Mouse (Mus musculus) thymus, postnatal 25 days (tissue): ENCODE results near the gene A630076J17Rik.

Experiments
- DNase-seq: peaks from one replicate; pipeline ENCODE4 v3.0.0; 2022

The A630076J17Rik gene

DNA sequence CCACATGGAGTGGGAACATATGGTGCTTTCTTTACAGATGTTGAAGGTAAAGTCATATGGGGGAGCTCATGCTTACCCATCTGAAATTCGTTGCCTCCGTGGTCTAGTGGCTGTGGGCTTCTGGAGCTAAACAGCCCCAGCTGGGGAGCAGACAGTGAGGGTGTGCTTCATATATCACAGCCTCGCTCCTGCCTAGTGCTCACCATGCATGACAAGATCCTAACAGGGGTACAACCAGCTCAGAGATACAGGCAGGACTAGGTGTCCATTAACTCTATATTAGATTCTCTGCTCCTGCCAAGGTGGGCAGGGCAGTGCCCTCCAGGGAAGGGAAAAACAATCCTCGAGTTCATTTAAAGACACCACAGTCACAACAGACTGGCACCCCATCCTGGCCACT, 788 bp downstream of the A630076J17Rik start:
- DNase-seq, result no peak

DNA sequence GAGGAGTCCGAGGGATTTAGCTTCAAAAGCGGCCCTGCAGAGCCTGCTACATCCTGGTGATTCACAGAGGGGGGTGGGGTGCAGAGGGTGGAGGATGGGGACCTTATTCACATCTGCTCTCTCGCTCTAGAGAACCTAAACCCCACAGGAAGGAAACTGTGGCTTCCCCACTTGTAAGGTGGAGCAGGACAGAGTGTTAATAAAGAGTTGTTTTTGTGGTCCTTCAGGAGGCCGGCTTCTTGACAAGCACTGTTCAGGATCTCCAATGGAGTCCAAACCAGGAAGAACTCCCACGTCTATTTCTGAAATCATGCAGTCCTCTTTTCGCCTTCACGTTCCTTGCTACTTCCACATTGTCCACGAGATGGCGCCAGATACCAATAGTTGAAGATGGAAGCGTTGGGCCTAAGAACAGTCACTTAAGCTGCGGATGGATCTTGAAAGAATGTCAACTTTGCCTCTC, 3.0 kb downstream of the A630076J17Rik start:
- DNase-seq, result peak; percentile 82

DNA sequence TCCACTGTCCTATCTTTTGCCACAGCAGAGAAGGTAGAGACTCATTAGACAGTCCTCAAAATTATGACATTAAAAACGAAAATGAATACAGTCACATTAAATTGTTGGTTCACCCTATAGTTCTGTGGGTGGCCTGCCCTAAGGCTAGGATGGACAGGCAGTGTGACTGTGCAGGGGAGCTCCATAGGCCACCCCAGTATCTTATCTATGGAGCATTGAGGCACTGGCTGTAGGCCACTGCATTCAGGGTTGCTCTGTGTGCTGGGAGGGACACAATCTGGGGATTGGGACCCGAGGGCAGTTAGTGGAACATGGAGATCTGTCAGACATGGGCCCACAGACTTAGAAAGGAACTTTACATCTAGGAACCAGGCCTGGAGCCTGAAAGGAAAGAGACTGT, 3.5 kb downstream of the A630076J17Rik start:
- DNase-seq, result no peak

DNA sequence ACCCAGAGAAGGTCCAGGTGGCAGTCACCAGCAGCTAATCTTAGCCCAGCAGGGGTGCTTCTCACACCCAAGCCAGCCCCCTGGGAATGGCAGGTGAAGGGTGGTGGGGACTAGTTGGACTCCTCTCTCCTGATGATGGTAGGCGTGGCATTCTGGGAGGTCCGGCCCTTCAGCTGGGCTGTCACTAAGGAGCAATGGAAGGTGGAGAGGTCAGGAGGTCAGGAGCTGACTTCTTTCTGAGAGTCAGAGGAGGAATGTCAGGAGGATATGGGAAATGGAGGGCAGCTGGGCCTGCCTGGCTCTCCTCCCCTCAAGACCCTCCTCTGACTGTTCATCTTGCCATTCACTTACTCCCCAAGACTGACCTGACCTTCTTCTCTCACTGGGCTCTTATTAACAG, 7.6 kb downstream of the A630076J17Rik start:
- DNase-seq, result no peak

DNA sequence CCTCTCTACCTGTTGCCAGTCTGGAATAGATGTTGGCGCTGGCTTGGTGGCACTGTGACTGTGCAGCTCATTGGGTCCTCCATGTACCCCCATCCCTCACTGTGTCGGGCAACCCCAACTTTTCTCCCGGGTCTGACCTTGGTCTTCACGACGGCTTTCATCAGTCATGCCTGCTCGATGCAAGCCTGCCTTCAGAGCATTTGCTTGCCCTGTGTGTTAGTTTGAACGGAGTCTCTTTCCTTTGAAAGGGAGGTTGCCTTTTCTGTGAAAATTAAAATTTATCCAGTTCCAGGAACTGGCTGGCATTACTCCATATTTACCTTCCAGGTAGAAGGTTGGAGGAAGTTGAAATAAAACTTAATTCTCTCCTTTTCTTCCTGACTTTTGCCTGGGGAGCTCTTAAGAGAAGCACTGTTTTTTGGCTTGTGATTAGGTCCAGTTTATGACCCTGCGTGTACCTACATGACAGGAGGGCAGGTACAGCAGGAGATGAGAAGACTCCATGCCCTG, 8.1 kb downstream of the A630076J17Rik start:
- DNase-seq, result no peak

DNA sequence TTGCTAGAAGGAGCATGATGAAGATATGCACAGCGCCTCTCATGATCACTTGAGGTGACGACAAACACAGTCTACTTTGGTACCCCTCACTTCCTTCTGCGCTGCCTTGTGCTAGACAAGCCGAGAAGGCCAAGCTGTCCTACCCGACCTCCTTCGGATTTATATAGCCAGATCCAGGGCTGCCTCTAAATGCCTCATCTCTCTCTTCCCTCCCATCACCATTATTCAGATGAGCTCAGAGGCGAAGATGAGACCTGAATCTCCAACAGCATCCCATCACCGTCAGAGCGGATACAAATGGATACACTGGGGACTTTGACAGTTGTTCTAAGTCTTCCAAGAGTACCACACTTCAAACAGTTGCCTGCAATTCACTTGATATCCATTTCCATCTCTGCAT, 9.2 kb downstream of the A630076J17Rik start, which contains the start of gene Prok1:
Gene Prok1 (minus strand): TSS at position 101 of the 400 bp plus-strand sequence.
- no peak for DNase-seq

DNA sequence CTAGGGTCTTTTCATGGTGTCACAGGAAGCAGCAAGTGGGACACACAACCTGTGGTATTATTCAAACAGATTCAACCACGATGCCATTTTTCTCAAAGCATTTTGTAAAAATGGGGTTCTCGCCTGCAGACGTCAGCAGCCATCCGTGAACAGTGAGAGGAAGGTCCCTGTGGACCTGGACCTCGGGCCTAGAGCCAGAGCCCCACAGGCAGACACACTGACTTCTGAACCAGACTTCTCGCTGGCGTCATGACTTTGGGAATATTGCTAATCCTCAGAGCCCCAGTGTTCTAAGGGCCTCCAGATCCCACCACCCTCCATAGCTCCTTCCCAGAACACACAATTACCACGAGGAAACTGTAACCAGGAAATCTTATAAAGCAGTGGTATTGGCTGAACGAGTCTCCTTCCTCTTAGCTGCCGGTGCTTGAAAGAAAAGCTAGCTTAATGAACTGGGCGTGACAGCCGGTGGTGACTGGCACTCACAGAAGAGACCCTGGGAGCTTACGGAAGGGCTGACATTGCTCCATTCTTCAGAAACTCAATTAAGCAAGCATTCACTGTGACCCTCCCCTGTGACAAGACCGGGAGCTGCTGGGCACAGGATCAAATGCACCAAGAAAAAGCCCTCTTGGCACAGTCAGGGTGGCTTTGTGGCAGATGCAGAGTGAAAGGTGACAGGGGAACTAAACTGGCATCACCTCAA, 11.1 kb downstream of the A630076J17Rik start:
- no peak for DNase-seq

DNA sequence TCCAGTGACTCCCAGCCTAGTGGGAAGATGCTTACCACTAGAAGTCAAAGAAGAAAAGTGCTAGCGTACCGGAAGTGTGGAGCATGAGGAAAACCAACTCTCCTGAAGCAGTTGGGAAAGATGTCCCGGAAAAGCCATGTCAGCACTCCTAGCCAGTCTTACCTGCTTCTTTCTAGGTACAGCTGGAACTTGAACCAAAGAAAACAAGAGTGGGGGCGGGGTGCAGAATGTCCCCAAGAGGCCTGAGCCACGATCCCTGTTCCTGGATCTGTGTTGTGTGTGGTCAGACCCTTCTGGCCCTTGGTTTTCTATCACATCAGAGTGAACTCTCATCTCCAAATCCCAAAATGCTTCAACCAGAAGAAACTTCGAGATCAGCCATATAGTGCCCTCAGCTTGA, 16.5 kb downstream of the A630076J17Rik start:
- no peak for DNase-seq

DNA sequence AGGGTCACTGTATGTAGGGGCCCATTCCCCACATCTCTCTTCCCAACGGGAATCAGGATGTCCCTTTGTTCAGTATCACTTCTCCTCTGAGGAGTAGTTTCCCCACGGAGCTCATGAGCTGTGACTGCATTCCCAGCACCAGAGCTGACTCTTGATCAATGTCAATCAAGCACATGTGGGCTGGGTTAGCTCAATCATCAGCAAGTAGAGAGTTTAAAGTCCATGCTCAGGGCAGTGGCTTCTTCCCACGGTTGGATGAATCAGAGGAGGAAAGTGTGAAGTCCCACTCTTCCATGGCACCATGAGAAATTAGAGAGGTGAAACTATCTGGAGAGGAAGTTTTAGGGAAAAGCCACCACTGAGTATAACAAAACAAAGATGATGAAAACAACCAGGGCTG, 18.6 kb downstream of the A630076J17Rik start:
- no peak for DNase-seq

DNA sequence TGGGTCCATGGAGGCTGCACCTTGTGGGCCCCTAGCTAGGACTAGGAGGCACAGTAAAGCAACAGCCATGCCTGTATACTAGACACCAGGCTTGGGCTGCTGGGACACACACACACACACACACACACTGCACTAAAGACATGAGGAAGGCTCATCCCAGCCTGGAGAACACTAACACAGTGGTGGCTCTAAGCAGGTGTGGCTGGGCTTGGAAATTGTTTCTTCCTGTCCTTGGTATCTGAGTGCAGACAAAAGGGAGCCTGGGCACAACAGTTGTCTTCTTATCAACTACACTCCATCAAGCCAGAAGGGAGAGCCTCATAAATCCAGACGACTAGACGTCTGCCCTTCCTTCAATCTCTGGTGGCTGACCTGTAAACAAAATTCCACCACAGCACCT, 19.9 kb downstream of the A630076J17Rik start:
- DNase-seq, result no peak

DNA sequence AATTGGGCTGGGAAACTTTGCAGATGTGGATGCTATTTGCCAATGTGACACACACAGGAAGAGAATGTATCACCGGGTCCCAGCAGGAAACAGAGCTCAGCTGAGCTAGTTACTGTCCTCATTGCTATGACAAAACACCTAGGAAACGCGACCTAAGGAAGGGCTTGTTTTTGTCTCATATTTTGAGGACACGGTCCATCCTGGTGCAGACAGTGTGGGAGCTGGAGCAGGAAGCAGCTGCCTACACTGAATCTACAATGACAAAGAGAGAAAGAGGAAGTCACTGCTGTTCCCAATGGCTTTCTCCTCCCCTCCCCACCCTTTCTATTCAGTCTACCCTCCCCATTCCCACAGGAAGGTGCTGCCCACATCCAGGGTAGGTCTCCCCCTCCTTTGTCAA, 21.6 kb downstream of the A630076J17Rik start:
- no peak for DNase-seq

DNA sequence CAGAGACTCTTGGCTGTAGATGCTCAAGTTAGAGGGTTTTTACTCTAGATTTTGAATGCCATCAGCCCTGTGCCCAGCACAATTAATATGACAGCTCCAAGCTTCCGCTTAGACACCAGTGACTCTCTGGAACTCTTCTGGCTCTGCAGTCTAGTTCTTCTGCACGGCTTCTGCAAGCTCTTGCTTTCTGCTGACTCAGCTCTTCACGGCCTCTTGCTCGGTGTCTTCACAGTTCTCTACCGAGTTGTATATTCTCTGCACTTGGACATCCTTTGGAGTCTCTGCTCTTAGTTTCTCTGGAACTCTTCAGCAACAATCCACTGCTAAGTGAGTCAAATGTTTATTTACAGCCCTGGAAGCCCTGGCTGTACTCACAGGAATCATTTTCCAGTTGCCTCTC, 23.5 kb downstream of the A630076J17Rik start:
- DNase-seq, result no peak

DNA sequence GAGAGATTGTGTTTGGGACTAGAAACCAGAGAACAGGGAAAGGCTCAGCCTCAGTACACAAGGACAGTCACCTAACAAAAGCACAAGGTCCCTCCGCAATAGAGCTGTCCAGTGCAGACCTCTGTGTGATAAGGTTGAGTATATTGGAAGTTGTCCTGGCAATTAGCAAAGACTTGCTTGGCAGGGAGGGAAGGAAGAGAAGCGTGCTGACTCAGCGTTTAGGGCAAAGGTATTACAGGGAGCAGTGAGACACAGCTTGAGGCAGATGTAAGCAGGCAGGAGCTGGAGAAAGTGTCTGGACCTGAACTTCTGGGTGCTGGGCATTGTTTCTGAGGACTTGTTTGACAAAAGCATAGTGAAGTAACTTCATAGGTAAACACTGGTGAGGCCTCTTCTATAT, 25.6 kb downstream of the A630076J17Rik start:
- DNase-seq, result no peak

DNA sequence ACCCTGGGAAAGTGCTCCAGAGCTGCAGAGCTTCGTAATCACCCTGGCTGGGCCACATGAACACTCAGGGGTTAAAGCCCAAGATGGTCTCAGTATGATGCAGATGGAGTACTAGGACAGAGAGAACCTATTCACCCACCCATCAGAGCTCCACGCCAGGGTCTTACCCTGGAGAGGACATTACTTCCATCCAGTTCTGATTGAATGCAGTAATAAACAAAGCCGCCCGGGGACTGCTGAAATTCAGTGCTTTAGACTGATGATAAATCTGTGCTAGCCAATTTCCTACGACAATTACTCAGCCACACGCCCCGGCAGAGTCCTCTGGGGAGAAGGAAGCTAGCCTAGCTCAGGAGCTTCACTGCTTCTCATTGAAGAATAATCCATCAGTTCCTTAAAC, 26.3 kb downstream of the A630076J17Rik start:
- no peak for DNase-seq

DNA sequence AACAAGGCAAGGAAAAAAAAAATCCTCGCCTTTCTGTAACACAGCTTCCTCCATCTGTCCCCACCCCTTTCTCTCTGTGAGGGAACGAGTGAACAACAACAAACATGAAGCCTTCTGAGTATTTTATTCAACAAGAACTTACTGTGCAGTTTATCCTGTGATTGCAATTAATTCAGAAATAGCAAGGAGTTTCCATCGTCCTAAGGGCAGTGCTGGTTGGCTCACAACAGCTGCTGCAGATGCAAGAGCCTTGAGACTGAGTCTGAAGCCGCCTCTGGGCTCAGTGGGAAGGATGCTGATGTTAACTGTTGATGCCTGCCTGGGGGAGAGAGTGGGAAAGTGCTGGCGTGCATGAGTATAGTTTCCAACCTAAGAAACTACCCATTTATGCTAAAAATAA, 27.5 kb downstream of the A630076J17Rik start:
- no peak for DNase-seq

DNA sequence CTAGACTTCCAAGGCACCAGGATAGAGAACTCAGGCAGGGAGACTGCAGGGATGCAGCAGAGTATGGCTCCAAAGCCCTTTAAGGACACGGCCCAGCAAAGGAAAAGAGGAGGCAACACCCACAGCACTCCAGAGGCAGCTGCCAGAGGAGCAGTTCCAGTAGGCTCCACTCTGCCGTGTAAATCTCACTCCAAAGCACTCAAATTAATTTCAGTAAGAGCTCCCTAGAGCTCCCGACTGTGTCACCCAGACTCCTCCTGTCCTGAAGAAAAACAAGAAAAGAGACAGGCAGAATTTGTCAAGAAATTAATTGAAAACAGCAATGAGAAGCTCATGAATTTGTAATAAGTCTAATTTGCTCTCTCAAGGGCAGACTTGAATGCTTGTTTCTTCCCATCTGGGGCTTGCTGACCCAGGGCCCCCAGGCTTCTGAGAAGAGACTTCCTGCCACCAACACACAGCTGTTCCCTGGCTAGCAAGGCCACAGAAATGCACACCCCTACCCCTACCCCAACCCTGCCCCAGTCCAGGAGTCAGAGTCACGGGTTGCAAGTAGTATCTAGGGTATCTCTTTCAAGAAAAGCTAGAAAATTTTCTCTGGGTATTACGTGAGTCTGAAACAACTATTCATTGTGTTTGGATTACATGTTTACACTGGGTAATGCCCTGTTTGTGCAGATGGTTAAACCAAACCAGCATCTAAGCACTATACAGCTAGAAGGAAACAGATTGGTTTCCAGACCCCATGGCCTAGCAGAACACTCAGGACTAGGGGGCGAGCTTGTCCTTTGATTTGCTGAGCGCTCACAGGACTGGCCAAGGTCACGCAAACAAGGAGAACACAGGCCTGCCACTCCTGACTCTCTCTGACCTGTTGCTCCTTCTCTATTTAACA, 30.8 kb downstream of the A630076J17Rik start:
- DNase-seq, result peak; percentile 40

DNA sequence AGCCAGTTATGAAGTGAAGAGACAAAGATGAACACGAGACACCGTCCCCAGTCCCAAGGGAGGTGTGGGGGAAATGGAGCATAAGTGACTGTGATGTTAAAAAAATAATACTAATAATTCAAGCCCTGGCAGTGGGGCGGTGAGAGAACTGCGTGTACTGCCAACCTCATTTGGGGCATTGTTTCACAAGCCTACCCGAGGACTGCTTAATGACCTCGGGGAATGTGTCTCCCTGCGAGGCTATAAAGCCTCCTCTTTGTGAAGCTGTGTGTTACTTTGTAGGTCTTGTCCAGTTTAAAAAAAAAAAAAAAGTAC, 31.4 kb downstream of the A630076J17Rik start:
- no peak for DNase-seq

DNA sequence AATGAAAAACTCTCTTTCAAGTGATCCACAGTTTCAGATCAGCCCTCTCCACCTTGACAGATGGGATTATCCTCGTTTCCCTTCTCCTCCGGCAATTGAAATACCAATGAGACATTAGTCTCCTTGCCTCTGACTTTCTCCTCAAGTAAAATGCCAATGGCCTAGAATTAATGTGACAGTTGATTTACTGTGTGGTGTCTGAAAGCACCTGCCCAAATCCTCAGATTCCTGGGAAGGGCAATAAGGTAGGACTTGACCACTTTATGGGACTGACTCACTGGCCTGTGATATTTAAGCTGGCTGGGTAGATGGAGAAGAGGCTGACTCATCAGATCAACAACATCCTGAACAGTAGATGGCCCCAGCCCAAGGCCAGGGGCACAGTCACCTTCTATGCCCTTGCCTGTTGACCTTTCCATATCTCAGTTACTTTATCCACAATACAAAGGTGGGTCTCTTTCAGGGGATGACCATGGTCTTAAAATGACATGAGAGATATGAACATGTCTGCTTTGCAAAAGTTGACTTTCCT, 36.5 kb downstream of the A630076J17Rik start:
- no peak for DNase-seq

DNA sequence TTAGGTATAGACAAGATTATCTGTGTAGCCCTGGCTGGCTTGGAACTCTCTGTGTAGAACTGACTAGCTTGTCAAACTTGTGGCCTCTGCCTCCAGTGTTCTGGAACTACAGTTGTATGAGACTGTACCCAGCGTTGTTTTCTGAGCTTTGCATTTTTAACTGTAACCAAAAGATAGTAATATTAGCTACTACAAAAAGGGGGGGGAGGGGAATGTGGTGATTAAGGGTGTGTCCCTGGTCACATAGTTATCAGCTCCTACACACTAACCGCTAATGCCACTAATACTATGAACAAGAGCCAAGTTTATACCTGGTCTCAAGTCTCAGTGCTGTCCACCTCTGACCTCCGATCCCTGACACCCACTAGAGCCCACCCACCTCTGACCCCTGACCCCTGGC, 42.0 kb downstream of the A630076J17Rik start:
- no peak for DNase-seq

DNA sequence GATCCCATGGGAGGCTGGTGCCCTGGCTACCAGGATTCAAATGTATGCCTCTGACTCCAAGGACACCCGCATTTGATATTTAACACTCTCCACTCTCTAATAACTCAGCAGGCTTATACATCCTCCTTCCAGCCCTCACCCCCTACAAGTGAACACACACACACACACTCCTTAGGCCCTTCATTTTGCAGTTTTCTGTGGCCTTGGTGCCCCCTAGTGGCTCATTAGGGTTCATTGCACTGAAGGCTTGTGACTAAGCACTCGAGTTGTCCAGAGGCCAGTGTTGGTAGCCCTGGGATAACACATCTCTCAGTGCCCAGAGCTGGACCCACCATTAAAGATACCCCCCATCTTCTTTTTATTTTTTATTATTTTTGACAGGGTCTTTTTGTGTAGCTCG, 43.4 kb downstream of the A630076J17Rik start:
- peak; percentile 58 for DNase-seq

DNA sequence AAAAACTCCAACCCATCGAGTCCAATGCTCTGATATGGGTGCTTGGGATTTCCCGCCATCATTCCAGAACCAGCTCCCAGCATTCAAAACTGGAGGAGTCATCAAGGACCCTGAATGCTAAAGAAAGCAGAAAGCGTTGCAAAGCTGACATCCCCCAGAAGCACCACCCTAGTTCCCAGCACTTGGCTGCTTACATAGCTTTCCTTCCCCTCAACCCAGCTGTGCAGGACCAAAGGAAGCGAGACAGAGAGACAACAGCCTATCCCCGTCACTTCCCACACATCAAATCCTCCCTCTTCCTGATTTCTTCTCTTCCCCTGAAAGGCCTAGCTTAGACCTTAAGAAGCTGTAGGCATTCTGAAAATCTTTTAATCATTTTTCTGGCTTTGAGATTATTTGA, 44.9 kb downstream of the A630076J17Rik start:
- no peak for DNase-seq

DNA sequence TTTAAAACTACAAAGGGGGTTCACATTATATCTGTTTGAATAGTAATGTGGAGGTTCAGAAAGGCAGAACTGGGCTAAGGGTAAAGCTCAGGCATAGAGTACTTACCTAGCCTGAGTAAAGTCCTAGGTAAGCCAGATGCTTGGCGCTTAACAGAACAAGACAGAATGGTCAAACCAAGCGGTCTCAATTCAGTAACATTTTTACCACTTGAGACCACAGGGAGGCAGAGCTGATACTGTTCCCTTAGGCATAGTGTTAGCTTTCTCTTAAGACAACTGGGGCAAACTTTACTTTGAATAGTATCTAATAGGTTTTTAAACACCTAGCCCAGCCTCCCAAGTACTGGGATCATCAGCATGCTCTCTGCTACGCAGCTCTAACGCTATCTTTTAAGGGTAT, 45.6 kb downstream of the A630076J17Rik start:
- DNase-seq, result no peak

DNA sequence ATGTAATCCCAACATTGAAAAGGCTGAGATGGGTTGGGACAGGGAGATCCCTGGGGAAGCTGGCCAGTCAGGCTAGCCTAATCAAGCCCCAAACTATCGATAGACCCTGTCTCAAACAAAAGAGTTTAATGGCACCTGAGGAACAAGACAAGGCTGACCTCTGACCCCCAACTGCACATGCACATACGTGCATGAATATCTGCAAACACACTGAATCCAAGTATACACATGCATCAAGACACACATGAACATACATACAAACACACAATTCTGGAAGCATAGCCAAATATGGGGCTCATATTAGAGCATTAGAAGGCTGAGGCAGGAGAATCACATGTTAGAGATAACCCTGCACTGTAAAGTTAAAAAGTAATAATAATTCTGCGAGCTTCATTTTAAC, 46.2 kb downstream of the A630076J17Rik start:
- no peak for DNase-seq
